Mouse (Mus musculus) embryonic facial prominence, embryonic 10.5 days (tissue): ENCODE measurements around the gene Cd300lg. TPM values are rescaled to one million over a fixed set of nuclear protein-coding genes. Genes with fewer than 3 reads are reported as not detected.

ENCODE experiments used
- DNase-seq: peaks from one replicate; pipeline ENCODE4 v3.0.0-alpha.2; 2017; ENCODE audit warnings: low spot score
- H3K27ac ChIP-seq: fragments of 300-500 bp; sonication (generic); replicated peaks from 2 replicates; pipeline ENCODE4 v1.5.1; 2016; ENCODE audit warnings: mild to moderate bottlenecking
- H3K27me3 ChIP-seq: fragments of 300-500 bp; sonication (generic); replicated peaks from 2 replicates; pipeline ENCODE4 v1.6.1; 2016; ENCODE audit warnings: low read depth, mild to moderate bottlenecking; ENCODE audit not compliant: poor library complexity, severe bottlenecking
- H3K36me3 ChIP-seq: fragments of 300-500 bp; sonication (generic); replicated peaks from 2 replicates; pipeline ENCODE4 v1.6.1; 2016; ENCODE audit warnings: mild to moderate bottlenecking, moderate library complexity
- H3K4me1 ChIP-seq: fragments of 300-500 bp; sonication (generic); 2 replicates; pipeline ENCODE4 v1.6.1; 2016
- H3K4me3 ChIP-seq: fragments of 300-500 bp; sonication (generic); 2 replicates; pipeline ENCODE4 v1.5.1; 2016; ENCODE audit warnings: mild to moderate bottlenecking, moderate library complexity
- H3K9me3 ChIP-seq: fragments of 300-500 bp; sonication (generic); 2 replicates; pipeline ENCODE4 v1.6.1; 2016; ENCODE audit warnings: mild to moderate bottlenecking
- WGBS: fragments of 180-500 bp; shearing (Covaris S2); methylation state at CpG from one replicate; pipeline ENCODE4 v1.1.7; 2016; 5-methylcytosine and 5-hydroxymethylcytosine counted together
- polyA plus RNA-seq: library from polyadenylated mRNA; unstranded; fragments of >200 nt; fragmentation: Nextera tagmentation; extraction: Ambion mirVana; gene quantifications from 2 replicates; pipeline ENCODE4 v1.2.1, GENCODE M21; 2016

Gene Cd300lg
- polyA plus RNA-seq, 1 experiment from 2014 or later: 0.51 TPM

DNA sequence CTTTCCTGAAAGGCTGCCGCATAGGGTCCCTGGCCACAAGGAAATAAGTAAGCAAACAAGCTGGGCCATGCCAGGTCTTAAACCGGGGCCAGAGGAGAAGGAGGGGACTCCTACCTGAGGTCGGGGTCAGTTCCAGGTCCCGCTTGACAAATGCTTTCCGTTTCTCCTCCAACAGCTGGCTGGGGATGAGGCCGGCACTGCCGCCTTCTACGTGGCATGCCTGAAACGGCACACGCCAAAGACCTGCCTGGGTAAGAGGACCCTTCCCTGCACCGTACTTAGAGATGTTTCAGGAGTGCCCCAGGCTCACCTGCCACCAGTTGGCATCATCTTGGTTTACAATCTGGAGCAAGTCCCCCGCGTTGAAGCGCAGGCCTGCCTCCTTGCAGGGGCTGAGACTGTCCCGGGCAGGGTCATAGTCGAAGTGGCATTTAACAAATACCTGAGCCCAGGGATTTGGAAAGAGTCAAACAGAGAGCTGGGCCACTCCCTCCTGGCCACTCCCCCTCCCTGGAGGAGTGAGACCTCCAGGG is 20.7 kb downstream of the Cd300lg start:
- H3K36me3 ChIP-seq: peaks cover 39% of the 10 kb centered on the region
- DNase-seq: no peak
- H3K4me3 ChIP-seq: peak overlapping the region; percentile 59
- peaks cover 16% of the 10 kb centered on the region for H3K4me1 ChIP-seq
- 14% methylated on average over 16 of the region's 16 CpGs for WGBS
- H3K27me3 ChIP-seq: peaks cover 61% of the 10 kb centered on the region
- no peak overlapping the region for H3K27ac ChIP-seq
- H3K9me3 ChIP-seq: no peaks in the 10 kb centered on the region

GRCm38 (mm10) chr11:102063076-102063475 is 21.8 kb downstream of the Cd300lg start:
- no peak overlapping the region for H3K27ac ChIP-seq
- WGBS: 83% methylated on average over 13 of the region's 13 CpGs
- H3K4me3 ChIP-seq: no peak overlapping the region
- no peaks in the 10 kb centered on the region for H3K9me3 ChIP-seq
- H3K36me3 ChIP-seq: peaks cover 39% of the 10 kb centered on the region
- peaks cover 51% of the 10 kb centered on the region for H3K27me3 ChIP-seq
- no peak for DNase-seq
- H3K4me1 ChIP-seq: peaks cover 20% of the 10 kb centered on the region

DNA sequence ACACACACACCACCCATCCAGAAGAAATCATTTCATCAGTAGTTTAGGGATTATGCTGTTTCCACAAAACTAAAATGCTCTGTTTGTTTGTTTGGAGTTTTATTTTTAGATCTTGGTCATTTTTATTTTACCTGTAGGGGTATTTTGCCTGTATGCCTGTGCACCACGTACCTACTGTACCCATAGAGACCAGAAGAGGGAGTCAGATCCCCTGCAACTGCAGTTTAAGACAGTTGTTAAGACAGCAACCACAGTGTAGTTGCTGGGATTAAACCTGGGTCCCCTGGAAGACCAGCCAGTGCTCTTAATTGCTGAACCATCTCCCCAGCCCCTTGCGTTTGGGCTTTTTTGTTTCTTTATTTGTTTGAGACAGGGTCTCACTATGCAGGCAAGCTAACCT is 27.7 kb downstream of the Cd300lg start:
- Histone ChIP-seq H3K27ac (no peak overlapping the region), H3K27me3 (peaks cover 29% of the 10 kb centered on the region), H3K36me3 (peaks cover 6% of the 10 kb centered on the region), H3K9me3 (no peaks in the 10 kb centered on the region), H3K4me3 (no peak overlapping the region), H3K4me1 (peaks cover 28% of the 10 kb centered on the region)
- 34% methylated on average over 2 of the region's 2 CpGs for WGBS
- no peak for DNase-seq

GRCm38 (mm10) chr11:102069633-102070032 is 28.3 kb downstream of the Cd300lg start:
- H3K4me3 ChIP-seq: no peak overlapping the region
- H3K9me3 ChIP-seq: no peaks in the 10 kb centered on the region
- H3K27ac ChIP-seq: no peak overlapping the region
- DNase-seq: no peak
- H3K4me1 ChIP-seq: peaks cover 28% of the 10 kb centered on the region
- H3K27me3 ChIP-seq: peaks cover 26% of the 10 kb centered on the region
- 43% methylated on average over 11 of the region's 11 CpGs for WGBS
- H3K36me3 ChIP-seq: no peaks in the 10 kb centered on the region

DNA sequence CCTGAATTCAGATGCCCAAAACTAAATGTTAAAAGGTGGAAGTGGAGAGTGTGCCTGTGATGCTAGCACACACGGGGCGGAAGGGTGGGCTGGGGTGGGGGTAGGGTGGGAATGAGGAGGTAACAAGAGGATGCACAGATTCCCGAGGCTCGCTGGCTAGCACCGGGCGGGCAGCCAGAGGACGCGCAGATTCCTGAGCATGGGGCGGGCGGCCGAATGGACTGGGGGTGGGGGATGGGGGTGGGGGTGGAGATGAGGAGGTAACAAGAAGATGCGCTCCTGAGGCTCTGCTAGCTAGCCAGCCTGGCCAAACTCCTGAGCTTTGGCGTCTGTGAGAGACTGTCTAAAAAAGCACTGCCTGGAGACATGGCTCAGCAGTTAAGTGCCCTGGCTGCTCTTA is 29.1 kb downstream of the Cd300lg start:
- no peak overlapping the region for H3K27ac ChIP-seq
- H3K4me1 ChIP-seq: peaks cover 28% of the 10 kb centered on the region
- H3K36me3 ChIP-seq: 0 out of 2 replicates have a peak, but pooled peaks cover 5% of the 10 kb centered on the region
- H3K27me3 ChIP-seq: peaks cover 26% of the 10 kb centered on the region
- WGBS: 2% methylated on average over 13 of the region's 13 CpGs
- DNase-seq: peak; percentile 49
- peak overlapping the region; percentile 40; the same call in 1 of the 2 replicates for H3K4me3 ChIP-seq
- H3K9me3 ChIP-seq: no peaks in the 10 kb centered on the region

- Histone ChIP-seq H3K36me3 (0 out of 2 replicates have a peak, but pooled peaks cover 5% of the 10 kb centered on the region), H3K4me1 (peaks cover 21% of the 10 kb centered on the region), H3K4me3 (no peak overlapping the region), H3K9me3 (no peaks in the 10 kb centered on the region), H3K27ac (no peak overlapping the region), H3K27me3 (peaks cover 26% of the 10 kb centered on the region)
- 85% methylated on average over 5 of the region's 5 CpGs for WGBS
- DNase-seq: no peak
These were observed 31.4 kb downstream of the Cd300lg start for GRCm38 (mm10) chr11:102072729-102073128.

- no peak for DNase-seq
- no peak overlapping the region for H3K4me3 ChIP-seq
- 85% methylated on average over 14 of the region's 14 CpGs for WGBS
These were observed 32.4 kb downstream of the Cd300lg start for GRCm38 (mm10) chr11:102073722-102074121.

DNA sequence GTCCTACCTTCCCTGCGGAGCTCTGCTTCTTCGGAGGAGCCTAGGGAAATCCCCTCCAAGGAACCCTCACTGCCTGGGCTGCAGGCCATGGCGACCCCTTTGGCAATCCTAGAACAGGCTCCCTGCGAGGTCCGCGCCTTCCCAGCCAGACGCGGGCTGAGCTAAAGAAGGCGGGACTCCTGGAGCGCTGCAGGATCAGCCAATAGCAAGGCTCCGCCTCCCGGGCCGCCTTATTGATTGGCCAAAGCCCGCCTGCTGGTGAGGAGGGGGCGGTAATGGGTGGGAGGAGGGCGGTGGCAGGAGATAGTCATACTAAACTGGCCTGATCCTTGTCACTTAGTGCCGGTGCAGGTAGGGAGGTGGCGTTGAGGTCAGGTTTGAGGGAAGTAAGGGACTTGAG is 41.0 kb downstream of the Cd300lg start:
- peaks cover 25% of the 10 kb centered on the region for H3K27me3 ChIP-seq
- peak; percentile 92 for DNase-seq
- peak overlapping the region; percentile 73 for H3K27ac ChIP-seq
- H3K36me3 ChIP-seq: peaks cover 35% of the 10 kb centered on the region
- H3K9me3 ChIP-seq: 0 out of 2 replicates have a peak, but pooled peaks cover 5% of the 10 kb centered on the region
- under 1% methylated on average over 18 of the region's 18 CpGs for WGBS
- H3K4me3 ChIP-seq: peak overlapping the region; percentile 59
- H3K4me1 ChIP-seq: peaks cover 50% of the 10 kb centered on the region

More at GRCm38 (mm10) chr11:102073722-102074121, 32.4 kb downstream of the Cd300lg start:
- Histone ChIP-seq H3K27ac (no peak overlapping the region), H3K4me1 (peaks cover 15% of the 10 kb centered on the region), H3K27me3 (peaks cover 26% of the 10 kb centered on the region), H3K9me3 (no peaks in the 10 kb centered on the region), H3K36me3 (peaks cover 12% of the 10 kb centered on the region; the same call in 1 of the 2 replicates)

DNA sequence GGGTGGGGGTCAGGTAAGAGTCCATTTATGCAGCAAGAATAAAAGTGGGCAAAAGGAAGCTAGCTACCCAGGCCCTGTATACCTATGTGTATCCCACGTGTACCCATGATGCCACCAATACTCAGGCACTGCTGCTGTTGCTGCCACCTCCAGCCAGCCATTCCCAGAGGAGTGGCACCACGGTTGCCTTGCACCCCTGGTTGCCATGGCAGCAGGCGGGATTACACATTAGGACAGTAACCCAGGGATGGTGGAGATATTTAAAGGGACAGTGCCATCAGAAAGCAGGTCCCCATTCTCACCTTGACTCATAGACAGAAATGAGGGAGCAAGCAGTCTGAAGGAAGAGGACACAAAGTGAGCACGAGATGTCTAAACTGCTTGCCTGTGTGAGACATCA is 41.9 kb downstream of the Cd300lg start:
- Histone ChIP-seq H3K27me3 (peaks cover 25% of the 10 kb centered on the region), H3K9me3 (0 out of 2 replicates have a peak, but pooled peaks cover 5% of the 10 kb centered on the region), H3K36me3 (peaks cover 33% of the 10 kb centered on the region), H3K4me3 (no peak overlapping the region), H3K4me1 (peaks cover 59% of the 10 kb centered on the region), H3K27ac (no peak overlapping the region)
- 60% methylated on average over 4 of the region's 4 CpGs for WGBS
- no peak for DNase-seq

- no peak for DNase-seq
- Histone ChIP-seq H3K4me3 (no peak overlapping the region), H3K36me3 (peaks cover 25% of the 10 kb centered on the region), H3K9me3 (0 out of 2 replicates have a peak, but pooled peaks cover 5% of the 10 kb centered on the region), H3K4me1 (peaks cover 68% of the 10 kb centered on the region), H3K27ac (no peak overlapping the region), H3K27me3 (peaks cover 25% of the 10 kb centered on the region)
- 30% methylated on average over 7 of the region's 7 CpGs for WGBS
These were observed 42.9 kb downstream of the Cd300lg start for GRCm38 (mm10) chr11:102084159-102084558.

DNA sequence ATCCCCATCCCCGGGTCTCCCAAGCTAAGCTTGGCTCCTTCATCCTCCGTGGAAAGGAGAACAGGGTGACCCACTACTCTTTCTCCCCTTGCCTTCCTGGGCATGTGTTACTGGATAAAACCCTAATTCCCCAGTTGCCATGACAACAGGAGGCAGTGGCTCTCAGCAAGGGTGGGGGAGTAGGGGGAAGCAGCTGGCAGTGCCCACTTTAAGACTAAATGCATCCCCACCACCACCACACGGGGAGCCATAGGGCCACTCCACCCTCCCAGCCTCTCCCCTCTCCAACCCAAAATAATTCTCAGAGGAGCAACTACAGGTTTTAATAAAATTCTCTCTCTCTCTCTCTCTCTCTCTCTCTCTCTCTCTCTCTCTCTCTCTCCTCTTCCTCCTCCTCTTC is 45.0 kb downstream of the Cd300lg start:
- 14% methylated on average over 3 of the region's 3 CpGs for WGBS
- peak overlapping the region; percentile 83 for H3K4me3 ChIP-seq
- peaks cover 11% of the 10 kb centered on the region for H3K27me3 ChIP-seq
- H3K4me1 ChIP-seq: peaks cover 76% of the 10 kb centered on the region
- peaks cover 15% of the 10 kb centered on the region for H3K36me3 ChIP-seq
- 0 out of 2 replicates have a peak, but pooled peaks cover 5% of the 10 kb centered on the region for H3K9me3 ChIP-seq
- peak overlapping the region; percentile 89 for H3K27ac ChIP-seq
- peak; percentile 46 for DNase-seq

GRCm38 (mm10) chr11:102087081-102087751 is 45.9 kb downstream of the Cd300lg start:
- peak overlapping the region; percentile 89 for H3K27ac ChIP-seq
- under 1% methylated on average over 39 of the region's 39 CpGs for WGBS
- 0 out of 2 replicates have a peak, but pooled peaks cover 5% of the 10 kb centered on the region for H3K9me3 ChIP-seq
- peaks cover 68% of the 10 kb centered on the region for H3K4me1 ChIP-seq
- H3K4me3 ChIP-seq: peak overlapping the region; percentile 83
- H3K27me3 ChIP-seq: peaks cover 12% of the 10 kb centered on the region; the same call in 1 of the 2 replicates
- H3K36me3 ChIP-seq: peaks cover 15% of the 10 kb centered on the region
- peak; percentile 93 for DNase-seq
